9 mouse cellular contexts compared by ENCODE assay signal in the genomic region with DNA sequence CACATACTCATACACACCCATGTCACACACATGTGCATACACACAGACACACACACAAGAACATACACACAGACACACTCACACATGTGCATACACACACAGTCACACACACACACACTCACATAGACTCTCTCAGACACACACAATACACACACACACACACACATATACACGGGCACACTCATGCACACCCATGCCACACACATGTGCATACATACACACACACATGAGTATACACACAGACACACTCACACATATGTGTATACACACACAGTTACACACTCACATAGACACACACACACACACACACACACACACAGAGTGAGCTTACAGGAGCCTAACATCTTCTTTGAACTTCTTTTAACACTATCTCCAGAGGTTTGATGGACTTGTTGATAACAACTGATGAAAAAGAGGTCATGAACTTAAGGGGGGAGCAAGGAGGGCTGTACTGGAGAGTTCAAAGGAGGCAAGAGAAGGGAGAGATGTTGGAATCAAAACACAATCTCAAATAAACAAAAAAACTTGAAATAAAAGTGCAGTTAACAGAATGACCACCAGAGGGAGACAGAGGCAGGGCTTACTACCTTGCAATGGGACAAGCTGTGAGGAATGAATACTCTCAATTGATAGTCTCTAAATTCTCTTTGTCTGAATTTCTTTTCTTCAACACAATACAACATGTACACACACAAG. TPM values are rescaled to one million over a fixed set of nuclear protein-coding genes. Genes with fewer than 3 reads are reported as not detected.
DNase-seq lines count a peak whose midpoint lies in the region; ATAC-seq lines count a peak whose summit lies in the region.
"Had no signal": no experiment of that assay in that cellular context is flagged by ENCODE, and none has a peak within 500 bp of the region (broad histone marks: within the 10 kb centered on the region; RNA-seq: fewer than 3 reads in every experiment).

No protein-coding gene starts in this region.

- H3K4me2 ChIP-seq in kidney, embryonic 15.5 days: no peak overlapping the region
- H3K4me2 ChIP-seq in midbrain, embryonic 14.5 days (ENCODE audit: low read length): no peak overlapping the region
- H3K4me2 ChIP-seq: embryonic facial prominence, embryonic 15.5 days had no signal

- peak; percentile 26; the same call in 1 of the 2 replicates for ATAC-seq in kidney, embryonic 15.5 days (replicated peaks; ENCODE audit: low FRiP score)
- ATAC-seq in midbrain, embryonic 14.5 days (ENCODE audit: low FRiP score, low TSS enrichment): peak; percentile 32; the same call in 1 of the 2 replicates

- intact Hi-C loops in left cerebral cortex, postnatal 4 days (cut with DNase I): loop anchor here (2.0 kb wide), 1 partner anchor 268 kb away; no protein-coding TSS in a partner anchor

- H3K9me3 ChIP-seq in kidney, embryonic 15.5 days (replicated peaks): no peaks in the 10 kb centered on the region
- no peaks in the 10 kb centered on the region for H3K9me3 ChIP-seq in midbrain, embryonic 14.5 days (ENCODE audit: control insufficient read depth, low read length)
- H3K9me3 ChIP-seq: embryonic facial prominence, embryonic 15.5 days had no signal

- no peak overlapping the region for H3K4me3 ChIP-seq in kidney, embryonic 15.5 days (replicated peaks)
- no peak overlapping the region for H3K4me3 ChIP-seq in midbrain, embryonic 14.5 days (replicated peaks; ENCODE audit: low read depth, low read length)
- H3K4me3 ChIP-seq: embryonic facial prominence, embryonic 15.5 days had no signal

- no peak for DNase-seq in kidney, adult 8-10 months
- DNase-seq in ES-CJ7 (ENCODE audit: low read depth, low spot score): peak; percentile 56
- peak; percentile 66 for DNase-seq in c-Kit-positive CD71-positive TER-119-positive erythroid progenitor cells, embryonic 14.5 days (ENCODE audit: low spot score)
- peak; percentile 79 for DNase-seq in induced T-regulatory cell, adult 2 months (ENCODE audit: low read depth)
- peak; percentile 84 for DNase-seq in midbrain, embryonic 14.5 days
- no peak for DNase-seq in left cerebral cortex, postnatal 4 days
- no peak for DNase-seq in right cerebral cortex, postnatal 14 days

- WGBS in kidney, embryonic 15.5 days: 100% methylated on average over 1 of the region's 1 CpGs
- WGBS in midbrain, embryonic 14.5 days: 100% methylated on average over 1 of the region's 1 CpGs

- H3K4me1 ChIP-seq in kidney, embryonic 15.5 days: no peaks in the 10 kb centered on the region
- no peaks in the 10 kb centered on the region for H3K4me1 ChIP-seq in midbrain, embryonic 14.5 days (ENCODE audit: control insufficient read depth, insufficient read depth, low read length)
- H3K4me1 ChIP-seq: embryonic facial prominence, embryonic 15.5 days had no signal

- H3K27me3 ChIP-seq in kidney, embryonic 15.5 days: no peaks in the 10 kb centered on the region
- no peaks in the 10 kb centered on the region for H3K27me3 ChIP-seq in midbrain, embryonic 14.5 days (ENCODE audit: control insufficient read depth, insufficient read depth, low read length)
- H3K27me3 ChIP-seq: embryonic facial prominence, embryonic 15.5 days had no signal

- H3K36me3 ChIP-seq in kidney, embryonic 15.5 days: no peaks in the 10 kb centered on the region
- H3K36me3 ChIP-seq in midbrain, embryonic 14.5 days (ENCODE audit: control insufficient read depth, insufficient read depth, low read length): no peaks in the 10 kb centered on the region
- H3K36me3 ChIP-seq: embryonic facial prominence, embryonic 15.5 days had no signal

- no peak overlapping the region for H3K27ac ChIP-seq in kidney, embryonic 15.5 days
- no peak overlapping the region for H3K27ac ChIP-seq in midbrain, embryonic 14.5 days (replicated peaks; ENCODE audit: low read depth, low read length)
- H3K27ac ChIP-seq: embryonic facial prominence, embryonic 15.5 days had no signal

- no peak overlapping the region for H3K9ac ChIP-seq in kidney, embryonic 15.5 days
- H3K9ac ChIP-seq in midbrain, embryonic 14.5 days (replicated peaks; ENCODE audit: low read length): no peak overlapping the region
- H3K9ac ChIP-seq: embryonic facial prominence, embryonic 15.5 days had no signal

RNA-seq across cellular contexts. Expression of a gene that starts 14.1 kb away (rescaled TPM):
- polyA plus RNA-seq in kidney, embryonic 15.5 days (2015; fragmentation: Nextera tagmentation; extraction: Ambion mirVana): 0.50 and 0.58 TPM in 2 replicates
- polyA plus RNA-seq in midbrain, embryonic 14.5 days (2014; fragmentation: Nextera tagmentation; extraction: Ambion mirVana): 14.3 and 15.5 TPM in 2 replicates
- total RNA-seq in left cerebral cortex, postnatal 4 days (2021): 10 to 100 TPM; 18.9 to 23.0 TPM

RNA-seq across cellular contexts. Expression of a gene that starts 14.8 kb away (rescaled TPM):
- polyA plus RNA-seq in kidney, embryonic 15.5 days (2015; fragmentation: Nextera tagmentation; extraction: Ambion mirVana): 113 and 122 TPM in 2 replicates
- 46.8 and 52.7 TPM in 2 replicates for polyA plus RNA-seq in midbrain, embryonic 14.5 days (2014; fragmentation: Nextera tagmentation; extraction: Ambion mirVana)
- 10 to 100 TPM; 29.5 to 33.9 TPM for total RNA-seq in left cerebral cortex, postnatal 4 days (2021)

RNA-seq across cellular contexts. Expression of a gene that starts 46.4 kb away (rescaled TPM):
- polyA plus RNA-seq in kidney, embryonic 15.5 days (2015; fragmentation: Nextera tagmentation; extraction: Ambion mirVana): 50.3 and 56.1 TPM in 2 replicates
- 52.3 and 54.1 TPM in 2 replicates for polyA plus RNA-seq in midbrain, embryonic 14.5 days (2014; fragmentation: Nextera tagmentation; extraction: Ambion mirVana)
- total RNA-seq in left cerebral cortex, postnatal 4 days (2021): 10 to 100 TPM; 57.7 to 64.1 TPM

RNA-seq across cellular contexts. Expression of a gene that starts 53.2 kb away (rescaled TPM):
- polyA plus RNA-seq in kidney, embryonic 15.5 days (2015; fragmentation: Nextera tagmentation; extraction: Ambion mirVana): 0.06 and 0.14 TPM in 2 replicates
- 0.16 and 0.23 TPM in 2 replicates for polyA plus RNA-seq in midbrain, embryonic 14.5 days (2014; fragmentation: Nextera tagmentation; extraction: Ambion mirVana)
- under 1 TPM; 0.64 to 0.97 TPM for total RNA-seq in left cerebral cortex, postnatal 4 days (2021)

Comparison
In these comparisons a context has a peak if more than half of its experiments do, and no peak if none do; other contexts are left out.
1. DNase-seq: peak in ES-CJ7 (single experiment), c-Kit-positive CD71-positive TER-119-positive erythroid progenitor cells, embryonic 14.5 days (single experiment), induced T-regulatory cell, adult 2 months (single experiment) and midbrain, embryonic 14.5 days (single experiment); none in kidney, adult 8-10 months (0 of 2), left cerebral cortex, postnatal 4 days (single experiment) and right cerebral cortex, postnatal 14 days (single experiment).